Mouse (Mus musculus): Measurements from ENCODE around the gene Lzic. TPM values are rescaled to one million over a fixed set of nuclear protein-coding genes. Genes with fewer than 3 reads are reported as not detected.

Lzic gene
- polyA plus RNA-seq, 1 experiment = 16.8 TPM

GRCm38 (mm10) chr4:149498901-149499300, 13.9 kb downstream of the Lzic start:
- no peak for TF ChIP-seq CTCF (IDR thresholded peaks at IDR 0.05; ENCODE audit: extremely low read depth, insufficient read length, insufficient replicate concordance, low read depth, low read length)
- no peak for TF ChIP-seq POLR2A (IDR thresholded peaks at IDR 0.05; ENCODE audit: low read depth, low read length)
- Histone ChIP-seq H3K36me3 (ENCODE audit: control insufficient read depth, insufficient read depth, low read length) (peaks cover 63% of the 10 kb centered on the region), H3K27me3 (ENCODE audit: control insufficient read depth, insufficient read depth, low read length) (no peaks in the 10 kb centered on the region), H3K27ac (ENCODE audit: insufficient read depth, low read depth, low read length) (no peak overlapping the region), H3K4me1 (ENCODE audit: control insufficient read depth, insufficient read depth, insufficient read length, low read length) (no peaks in the 10 kb centered on the region), H3K4me3 (ENCODE audit: low read depth, low read length) (no peak overlapping the region)
- 83% methylated on average over 8 of the region's 8 CpGs for WGBS

GRCm38 (mm10) chr4:149499790-149500189, 14.8 kb downstream of the Lzic start:
- H3K4me3 ChIP-seq (ENCODE audit: low read depth, low read length) = no peak overlapping the region
- H3K27ac ChIP-seq (ENCODE audit: insufficient read depth, low read depth, low read length) = no peak overlapping the region
- TF ChIP-seq POLR2A (IDR thresholded peaks at IDR 0.05; ENCODE audit: low read depth, low read length) (no peak), CTCF (IDR thresholded peaks at IDR 0.05; ENCODE audit: extremely low read depth, insufficient read length, insufficient replicate concordance, low read depth, low read length) (no peak)
- no peaks in the 10 kb centered on the region for H3K27me3 ChIP-seq (ENCODE audit: control insufficient read depth, insufficient read depth, low read length)
- no peaks in the 10 kb centered on the region for H3K4me1 ChIP-seq (ENCODE audit: control insufficient read depth, insufficient read depth, insufficient read length, low read length)
- 82% methylated on average over 5 of the region's 5 CpGs for WGBS
- peaks cover 58% of the 10 kb centered on the region for H3K36me3 ChIP-seq (ENCODE audit: control insufficient read depth, insufficient read depth, low read length)

GRCm38 (mm10) chr4:149504363-149504762, 19.3 kb downstream of the Lzic start:
- H3K27me3 ChIP-seq (ENCODE audit: control insufficient read depth, insufficient read depth, low read length) = no peaks in the 10 kb centered on the region
- no peak for TF ChIP-seq CTCF (IDR thresholded peaks at IDR 0.05; ENCODE audit: extremely low read depth, insufficient read length, insufficient replicate concordance, low read depth, low read length)
- no peak for TF ChIP-seq POLR2A (IDR thresholded peaks at IDR 0.05; ENCODE audit: low read depth, low read length)
- WGBS = 86% methylated on average over 5 of the region's 5 CpGs
- peaks cover 9% of the 10 kb centered on the region; the same call in 1 of the 2 replicates for H3K4me1 ChIP-seq (ENCODE audit: control insufficient read depth, insufficient read depth, insufficient read length, low read length)
- H3K36me3 ChIP-seq (ENCODE audit: control insufficient read depth, insufficient read depth, low read length) = peaks cover 23% of the 10 kb centered on the region
- no peak overlapping the region for H3K27ac ChIP-seq (ENCODE audit: insufficient read depth, low read depth, low read length)
- no peak overlapping the region for H3K4me3 ChIP-seq (ENCODE audit: low read depth, low read length)

- H3K36me3 ChIP-seq (ENCODE audit: control insufficient read depth, insufficient read depth, low read length) = peaks cover 18% of the 10 kb centered on the region
- TF ChIP-seq POLR2A (IDR thresholded peaks at IDR 0.05; ENCODE audit: low read depth, low read length) = no peak
- TF ChIP-seq CTCF (IDR thresholded peaks at IDR 0.05; ENCODE audit: extremely low read depth, insufficient read length, insufficient replicate concordance, low read depth, low read length) = no peak
- no peak overlapping the region for H3K4me3 ChIP-seq (ENCODE audit: low read depth, low read length)
- no peaks in the 10 kb centered on the region for H3K27me3 ChIP-seq (ENCODE audit: control insufficient read depth, insufficient read depth, low read length)
- H3K4me1 ChIP-seq (ENCODE audit: control insufficient read depth, insufficient read depth, insufficient read length, low read length) = peaks cover 10% of the 10 kb centered on the region; the same call in 1 of the 2 replicates
- H3K27ac ChIP-seq (ENCODE audit: insufficient read depth, low read depth, low read length) = no peak overlapping the region
- 51% methylated on average over 3 of the region's 3 CpGs for WGBS
Measured at GRCm38 (mm10) chr4:149504858-149505257, 19.8 kb downstream of the Lzic start.

GRCm38 (mm10) chr4:149505261-149505967, 20.4 kb downstream of the Lzic start:
- H3K4me3 ChIP-seq (ENCODE audit: low read depth, low read length) = no peak overlapping the region
- no peak overlapping the region for H3K27ac ChIP-seq (ENCODE audit: insufficient read depth, low read depth, low read length)
- WGBS = 74% methylated on average over 15 of the region's 15 CpGs
- no peaks in the 10 kb centered on the region for H3K27me3 ChIP-seq (ENCODE audit: control insufficient read depth, insufficient read depth, low read length)
- peaks cover 14% of the 10 kb centered on the region for H3K36me3 ChIP-seq (ENCODE audit: control insufficient read depth, insufficient read depth, low read length)
- H3K4me1 ChIP-seq (ENCODE audit: control insufficient read depth, insufficient read depth, insufficient read length, low read length) = peaks cover 13% of the 10 kb centered on the region; the same call in 1 of the 2 replicates
- TF ChIP-seq POLR2A (IDR thresholded peaks at IDR 0.05; ENCODE audit: low read depth, low read length) (no peak), CTCF (IDR thresholded peaks at IDR 0.05; ENCODE audit: extremely low read depth, insufficient read length, insufficient replicate concordance, low read depth, low read length) (no peak)

- Histone ChIP-seq H3K4me3 (ENCODE audit: low read depth, low read length) (no peak overlapping the region), H3K36me3 (ENCODE audit: control insufficient read depth, insufficient read depth, low read length) (peaks cover 6% of the 10 kb centered on the region; the same call in 1 of the 2 replicates), H3K27ac (ENCODE audit: insufficient read depth, low read depth, low read length) (no peak overlapping the region), H3K27me3 (ENCODE audit: control insufficient read depth, insufficient read depth, low read length) (no peaks in the 10 kb centered on the region), H3K4me1 (ENCODE audit: control insufficient read depth, insufficient read depth, insufficient read length, low read length) (peaks cover 15% of the 10 kb centered on the region; the same call in 1 of the 2 replicates)
- TF ChIP-seq POLR2A (IDR thresholded peaks at IDR 0.05; ENCODE audit: low read depth, low read length) (no peak), CTCF (IDR thresholded peaks at IDR 0.05; ENCODE audit: extremely low read depth, insufficient read length, insufficient replicate concordance, low read depth, low read length) (no peak)
- 66% methylated on average over 3 of the region's 3 CpGs for WGBS
Measured at GRCm38 (mm10) chr4:149506904-149507303, 21.9 kb downstream of the Lzic start.

- peaks cover 15% of the 10 kb centered on the region; the same call in 1 of the 2 replicates for H3K4me1 ChIP-seq (ENCODE audit: control insufficient read depth, insufficient read depth, insufficient read length, low read length)
- H3K27me3 ChIP-seq (ENCODE audit: control insufficient read depth, insufficient read depth, low read length) = no peaks in the 10 kb centered on the region
- no peak overlapping the region for H3K27ac ChIP-seq (ENCODE audit: insufficient read depth, low read depth, low read length)
- 24% methylated on average over 6 of the region's 6 CpGs for WGBS
- TF ChIP-seq CTCF (IDR thresholded peaks at IDR 0.05; ENCODE audit: extremely low read depth, insufficient read length, insufficient replicate concordance, low read depth, low read length) = no peak
- TF ChIP-seq POLR2A (IDR thresholded peaks at IDR 0.05; ENCODE audit: low read depth, low read length) = no peak
- no peak overlapping the region for H3K4me3 ChIP-seq (ENCODE audit: low read depth, low read length)
- no peaks in the 10 kb centered on the region for H3K36me3 ChIP-seq (ENCODE audit: control insufficient read depth, insufficient read depth, low read length)
Measured at GRCm38 (mm10) chr4:149511221-149511646, 26.2 kb downstream of the Lzic start.

All from small intestine, adult 2 months (tissue).